Mouse (Mus musculus): ENCODE results near the gene Slc7a10.

DNA sequence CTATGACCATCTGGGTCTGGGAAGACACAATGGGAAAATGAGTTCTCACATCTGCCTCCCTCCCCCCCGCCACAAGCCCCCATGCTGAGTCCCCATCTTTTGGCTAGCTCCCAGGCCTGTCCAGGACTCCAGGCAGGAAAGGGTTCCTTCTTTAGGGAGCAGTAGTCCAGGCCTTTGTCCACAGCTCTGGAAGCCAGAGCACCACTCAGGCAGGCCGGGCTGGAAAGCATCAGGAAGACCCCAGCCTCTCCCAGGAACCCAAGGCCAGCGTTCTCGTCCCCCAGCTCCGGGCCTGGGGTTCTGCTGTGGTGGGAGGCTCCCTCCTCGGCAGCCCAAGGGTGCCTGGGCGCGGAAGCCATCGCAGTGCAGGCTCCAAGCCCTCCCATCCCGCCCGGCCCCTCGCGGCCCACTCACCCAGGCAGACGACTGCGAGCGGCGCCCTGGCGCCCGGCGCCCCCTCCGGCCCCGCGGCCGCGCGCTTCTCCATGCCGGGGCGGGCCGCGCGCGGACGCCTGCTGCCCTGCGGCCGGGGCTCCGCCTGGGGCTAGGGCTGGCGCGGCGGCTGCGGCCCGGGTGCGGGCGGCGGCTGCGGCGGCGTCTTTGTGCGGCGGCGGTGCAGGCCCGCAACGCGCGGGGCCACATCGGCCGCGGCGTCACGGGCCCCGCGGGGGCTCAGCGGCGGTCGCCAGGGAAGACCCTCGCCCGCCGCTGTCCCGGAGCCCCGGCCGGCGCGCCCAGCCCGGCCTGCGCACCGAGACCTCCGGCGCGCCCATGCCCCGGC, 28.4 kb downstream of the Slc7a10 start:
- no peak for TF ChIP-seq CTCF (IDR thresholded peaks at IDR 0.05; ENCODE audit: borderline replicate concordance, control insufficient read depth, extremely low read depth, insufficient read depth, low read length, poor library complexity)
- no peak for TF ChIP-seq POLR2A (IDR thresholded peaks at IDR 0.05; ENCODE audit: control insufficient read depth, extremely low read depth, insufficient read depth, low read length, poor library complexity)
